Mouse (Mus musculus) midbrain, embryonic 11.5 days (tissue): Measurements from ENCODE around the gene Atf2. TPM values are rescaled to one million over a fixed set of nuclear protein-coding genes. Genes with fewer than 3 reads are reported as not detected.

ENCODE experiments used
- ATAC-seq: fragments of 200-750 bp; cut with Nextera tagmentation; 2 replicates; pipeline ENCODE4 v1.8.0; 2017; ENCODE audit warnings: moderate TSS enrichment, moderate library complexity; ENCODE audit not compliant: low FRiP score
- DNase-seq: peaks from one replicate; pipeline ENCODE4 v3.0.0; 2015; ENCODE audit warnings: low spot score; ENCODE audit errors: missing footprints
- H3K27ac ChIP-seq: fragments of 300-500 bp; sonication (generic); 2 replicates; pipeline ENCODE4 v1.5.1; 2014; ENCODE audit warnings: low read depth, low read length
- H3K27me3 ChIP-seq: fragments of 300-500 bp; sonication (generic); 2 replicates; pipeline ENCODE4 v1.6.1; 2014; ENCODE audit warnings: mild to moderate bottlenecking, low read length, moderate library complexity, mixed read lengths; ENCODE audit not compliant: control insufficient read depth, insufficient read depth
- H3K36me3 ChIP-seq: fragments of 300-500 bp; sonication (generic); 2 replicates; pipeline ENCODE4 v1.6.1; 2014; ENCODE audit warnings: mild to moderate bottlenecking, low read length, moderate library complexity, mixed read lengths; ENCODE audit not compliant: control insufficient read depth, insufficient read depth
- H3K4me1 ChIP-seq: fragments of 300-500 bp; sonication (generic); 2 replicates; pipeline ENCODE4 v1.6.1; 2014; ENCODE audit warnings: low read length; ENCODE audit not compliant: control insufficient read depth, insufficient read depth
- H3K4me2 ChIP-seq: fragments of 300-500 bp; sonication (generic); 2 replicates; pipeline ENCODE4 v1.6.1; 2014; ENCODE audit warnings: mild to moderate bottlenecking, moderate library complexity
- H3K4me3 ChIP-seq: fragments of 300-500 bp; sonication (generic); 2 replicates; pipeline ENCODE4 v1.5.1; 2014; ENCODE audit warnings: low read depth, low read length
- H3K9ac ChIP-seq: fragments of 300-500 bp; sonication (generic); 2 replicates; pipeline ENCODE4 v1.6.1; 2014; ENCODE audit warnings: low read length
- H3K9me3 ChIP-seq: fragments of 300-500 bp; sonication (generic); 2 replicates; pipeline ENCODE4 v1.6.1; 2016; ENCODE audit warnings: low read length; ENCODE audit not compliant: control insufficient read depth
- WGBS: fragments of 180-500 bp; shearing (Covaris S2); extraction: QIAGEN DNeasy Blood & Tissue Kit; methylation state at CpG from one replicate; pipeline ENCODE4 v1.1.7; 2014; 5-methylcytosine and 5-hydroxymethylcytosine counted together
- polyA plus RNA-seq: library from polyadenylated mRNA; unstranded; fragments of >200 nt; fragmentation: Nextera tagmentation; extraction: Ambion mirVana; gene quantifications from 2 replicates; pipeline ENCODE4 v1.2.1, GENCODE M21; 2014

Atf2 gene
- 83.3 and 106 TPM in 2 replicates for polyA plus RNA-seq

DNA sequence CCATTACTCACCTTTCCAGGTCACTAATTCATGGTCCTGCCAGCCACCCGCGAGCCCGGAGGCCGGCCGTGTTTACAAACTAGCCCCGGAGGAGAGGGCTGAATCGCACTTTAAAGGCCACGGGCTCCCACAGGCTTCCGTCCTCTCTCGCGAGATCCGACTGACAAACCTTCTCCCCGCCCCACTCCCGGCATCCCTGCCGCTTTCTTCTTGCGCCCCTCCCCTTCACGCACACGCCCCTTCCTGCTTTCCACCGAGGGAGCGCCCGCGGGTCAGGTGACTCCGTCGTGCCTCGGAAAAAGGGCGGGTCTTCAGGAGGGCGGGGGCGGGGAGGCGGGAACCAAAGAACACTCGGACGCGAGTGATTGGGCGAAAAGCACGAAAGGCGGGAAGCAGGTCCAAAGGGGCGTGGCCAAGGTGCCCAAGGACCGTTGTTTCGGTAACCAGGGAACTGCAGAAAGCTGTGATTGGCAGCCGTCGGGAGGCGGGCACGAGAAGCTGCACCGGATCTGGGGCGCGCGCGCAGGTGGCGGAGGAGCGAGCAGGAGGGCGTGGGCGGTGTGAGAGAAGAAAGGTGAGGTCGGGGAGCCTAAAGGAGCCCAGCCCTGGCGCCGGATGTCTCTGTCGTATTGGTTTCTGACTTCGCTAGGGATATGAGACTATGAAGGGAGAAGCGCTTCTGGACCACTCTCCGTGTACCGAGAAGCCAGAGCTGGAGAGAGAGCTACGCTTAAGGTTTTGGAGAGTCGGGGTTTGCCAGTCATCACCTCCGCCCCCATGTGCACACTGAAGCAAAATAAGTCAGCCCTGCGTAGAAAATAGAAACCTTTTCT, at the start of gene Atf2:
Atf2 (minus strand) TSS at position 176 of the 833 bp plus-strand sequence.
- peak within 1 kb of the TSS; percentile 80 for H3K27ac ChIP-seq
- H3K27me3 ChIP-seq, result no peaks in the 10 kb centered on the region
- H3K9me3 ChIP-seq, result no peaks in the 10 kb centered on the region
- peak within 1 kb of the TSS; percentile 94 for H3K9ac ChIP-seq
- DNase-seq, result peak; percentile 99
- H3K36me3 ChIP-seq, result no peaks in the 10 kb centered on the region; the same call in 1 of the 2 replicates
- H3K4me3 ChIP-seq, result peak within 1 kb of the TSS; percentile 76
- 0 out of 2 replicates have a peak, but pooled peaks cover 5% of the 10 kb centered on the region for H3K4me1 ChIP-seq
- ATAC-seq, result peak; percentile 96
- H3K4me2 ChIP-seq, result peak within 1 kb of the TSS; percentile 72
- WGBS, result under 1% methylated on average over 63 of the region's 63 CpGs

DNA sequence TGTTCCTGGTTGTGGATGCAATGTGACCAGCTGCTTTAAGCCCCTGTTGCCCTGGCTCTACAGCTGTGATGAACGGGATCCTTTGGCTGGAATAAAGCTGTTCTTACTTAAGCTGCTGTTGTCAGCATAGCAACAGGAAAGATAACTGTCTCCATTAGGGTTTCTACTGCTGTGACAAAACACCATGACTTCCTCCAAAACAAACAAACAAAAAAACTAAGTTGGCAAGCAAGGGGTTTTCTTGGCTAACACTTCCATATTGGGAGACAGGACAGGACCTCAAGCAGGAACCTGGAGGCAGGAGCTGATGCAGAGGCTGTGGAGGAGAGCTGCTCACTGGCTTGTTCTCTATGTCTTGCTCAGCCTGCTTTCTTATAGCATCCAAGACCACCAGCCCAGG, 48.8 kb upstream of the Atf2 start:
- WGBS, result 58% methylated on average over 1 of the region's 1 CpGs
- Histone ChIP-seq H3K4me1 (no peaks in the 10 kb centered on the region), H3K27ac (no peak overlapping the region), H3K27me3 (no peaks in the 10 kb centered on the region), H3K36me3 (no peaks in the 10 kb centered on the region), H3K4me2 (no peak overlapping the region), H3K9ac (no peak overlapping the region), H3K9me3 (no peaks in the 10 kb centered on the region), H3K4me3 (no peak overlapping the region)
- no peak for DNase-seq
- no peak for ATAC-seq

DNA sequence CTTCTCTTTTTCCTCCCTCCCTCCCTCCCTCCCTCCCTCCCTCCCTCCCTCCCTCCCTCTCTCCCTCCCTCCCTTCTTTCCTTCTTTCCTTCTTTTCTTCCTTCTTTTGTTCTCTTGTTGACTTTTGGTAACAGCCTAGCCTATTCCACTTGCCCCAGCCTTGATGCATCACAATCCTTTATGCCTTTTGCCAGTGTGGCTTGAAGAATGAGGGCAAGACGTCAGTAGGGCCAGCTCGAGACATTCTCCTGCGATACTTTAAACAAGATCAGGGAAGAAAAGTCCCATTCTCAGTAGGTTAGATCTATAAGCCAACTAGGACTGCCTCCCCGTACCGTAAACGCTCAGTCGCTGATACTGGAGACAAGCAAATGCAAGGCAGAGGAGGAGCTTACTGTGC, 48.0 kb upstream of the Atf2 start:
- H3K27me3 ChIP-seq, result no peaks in the 10 kb centered on the region

DNA sequence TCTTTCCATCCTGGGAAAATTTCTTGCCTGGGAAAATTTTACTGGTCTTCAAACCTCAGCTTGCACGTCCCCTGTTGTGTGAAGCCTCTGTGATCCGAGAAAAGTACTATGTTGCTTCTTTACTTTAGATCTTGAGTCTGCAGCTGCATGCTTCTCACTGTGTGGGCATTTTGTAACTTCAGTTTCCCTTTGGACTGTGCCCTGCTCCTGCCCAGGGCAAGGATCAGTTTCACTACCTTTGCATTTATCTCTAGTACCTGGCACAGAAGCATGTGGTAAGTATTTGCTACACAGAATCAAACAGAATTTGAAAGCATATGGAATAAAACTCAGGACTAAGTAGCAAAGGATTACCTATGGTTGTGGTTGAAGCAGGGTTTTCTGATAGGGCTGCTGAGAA, 46.5 kb upstream of the Atf2 start:
- no peaks in the 10 kb centered on the region for H3K4me1 ChIP-seq
- WGBS, result 79% methylated on average over 2 of the region's 2 CpGs
- H3K4me3 ChIP-seq, result no peak overlapping the region
- no peaks in the 10 kb centered on the region for H3K27me3 ChIP-seq
- no peak overlapping the region for H3K9ac ChIP-seq
- DNase-seq, result peak; percentile 19
- no peak overlapping the region for H3K4me2 ChIP-seq
- no peaks in the 10 kb centered on the region for H3K9me3 ChIP-seq
- no peak overlapping the region for H3K27ac ChIP-seq
- no peaks in the 10 kb centered on the region for H3K36me3 ChIP-seq
- ATAC-seq, result no peak

More for the DNA sequence above, 48.0 kb upstream of the Atf2 start:
- Histone ChIP-seq H3K9ac (no peak overlapping the region), H3K9me3 (no peaks in the 10 kb centered on the region), H3K36me3 (no peaks in the 10 kb centered on the region), H3K4me3 (no peak overlapping the region), H3K4me1 (no peaks in the 10 kb centered on the region), H3K27ac (no peak overlapping the region), H3K4me2 (no peak overlapping the region)
- DNase-seq, result peak; percentile 56
- 87% methylated on average over 7 of the region's 7 CpGs for WGBS
- no peak for ATAC-seq

DNA sequence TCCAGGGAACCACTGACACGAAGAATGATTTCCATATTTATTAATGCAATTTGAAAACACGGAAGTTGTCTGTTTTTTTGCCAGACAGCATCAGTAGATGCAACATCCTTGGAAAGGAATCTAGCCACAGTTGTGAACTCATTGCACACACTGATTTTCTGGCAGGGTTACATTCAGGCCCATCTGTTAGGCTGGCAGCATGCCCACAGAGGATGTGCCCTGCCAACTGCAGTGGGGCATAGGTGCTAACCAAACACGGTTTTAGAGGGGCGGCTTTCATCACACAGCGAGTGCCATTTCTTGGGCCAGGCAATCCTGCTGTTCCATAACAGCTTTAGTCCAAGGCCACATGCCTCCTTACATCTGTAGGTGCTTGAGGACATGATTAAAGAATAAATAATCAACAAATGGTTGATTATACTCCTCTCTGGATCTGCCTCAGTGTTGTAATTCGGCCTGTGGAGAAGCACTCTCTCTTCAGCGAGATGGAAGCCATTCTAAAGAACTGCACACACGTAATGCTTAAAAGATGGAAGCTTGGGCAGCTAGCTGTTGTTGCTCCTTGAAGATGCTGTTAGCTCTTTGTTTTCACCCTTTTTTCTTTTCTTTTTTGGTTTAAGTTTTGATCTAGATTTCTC, 40.4 kb upstream of the Atf2 start:
- H3K9ac ChIP-seq, result no peak overlapping the region
- H3K4me1 ChIP-seq, result no peaks in the 10 kb centered on the region
- 89% methylated on average over 8 of the region's 8 CpGs for WGBS
- ATAC-seq (no peak), DNase-seq (peak; percentile 51)
- H3K4me2 ChIP-seq, result no peak overlapping the region
- no peaks in the 10 kb centered on the region for H3K9me3 ChIP-seq
- H3K27ac ChIP-seq, result no peak overlapping the region
- no peaks in the 10 kb centered on the region for H3K36me3 ChIP-seq
- no peak overlapping the region for H3K4me3 ChIP-seq
- no peaks in the 10 kb centered on the region for H3K27me3 ChIP-seq

- DNase-seq (no peak), ATAC-seq (no peak)
- H3K36me3 ChIP-seq, result no peaks in the 10 kb centered on the region
- H3K9me3 ChIP-seq, result no peaks in the 10 kb centered on the region
- H3K27me3 ChIP-seq, result no peaks in the 10 kb centered on the region
- H3K4me3 ChIP-seq, result no peak overlapping the region
- no peaks in the 10 kb centered on the region for H3K4me1 ChIP-seq
- H3K27ac ChIP-seq, result no peak overlapping the region
- H3K4me2 ChIP-seq, result no peak overlapping the region
- no peak overlapping the region for H3K9ac ChIP-seq
These were observed 35.3 kb upstream of the Atf2 start for GRCm38 (mm10) chr2:73927711-73928110.

DNA sequence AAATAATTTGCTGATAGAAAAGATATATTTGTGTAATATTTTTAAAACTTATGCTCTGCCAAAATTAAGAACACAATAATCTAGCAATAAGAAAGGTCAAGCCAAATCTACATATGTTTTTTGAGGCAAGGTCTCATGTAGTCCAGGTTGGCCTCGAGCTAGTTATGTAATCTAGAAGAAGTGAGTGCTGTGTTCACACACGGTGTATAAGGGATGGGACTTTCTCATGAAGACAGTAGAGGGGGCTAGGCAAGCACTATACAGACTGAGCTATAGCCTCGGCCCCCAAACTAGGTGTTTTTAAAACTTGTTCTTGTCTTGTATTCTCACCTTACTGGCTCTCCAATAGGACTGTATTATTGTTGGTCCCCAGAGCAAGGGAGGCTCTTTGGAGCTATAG, 33.1 kb upstream of the Atf2 start:
- DNase-seq (peak; percentile 62), ATAC-seq (no peak)
- Histone ChIP-seq H3K9ac (no peak overlapping the region), H3K27ac (no peak overlapping the region), H3K4me1 (no peaks in the 10 kb centered on the region), H3K36me3 (no peaks in the 10 kb centered on the region), H3K9me3 (no peaks in the 10 kb centered on the region), H3K4me3 (no peak overlapping the region), H3K27me3 (no peaks in the 10 kb centered on the region), H3K4me2 (no peak overlapping the region)
- 74% methylated on average over 3 of the region's 3 CpGs for WGBS

DNA sequence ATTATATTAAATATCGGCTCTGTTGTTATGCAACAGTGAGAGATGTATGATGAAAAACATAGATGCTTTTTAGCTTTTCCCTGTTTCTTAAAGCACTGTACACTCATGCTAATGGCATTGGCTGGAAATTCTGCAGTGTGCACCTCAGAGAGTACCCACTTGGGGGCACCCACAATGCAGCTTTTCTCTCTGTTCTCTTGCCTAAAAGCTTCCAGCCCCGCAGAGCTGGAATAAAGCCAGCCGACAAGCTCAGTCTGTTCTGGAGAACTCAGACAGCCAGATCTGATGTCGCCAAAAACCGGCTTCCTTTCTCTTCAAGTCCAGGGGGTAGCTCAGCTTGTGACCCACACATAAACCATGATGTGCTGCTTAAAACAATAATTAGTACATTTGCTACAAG, 32.6 kb upstream of the Atf2 start:
- H3K9ac ChIP-seq, result no peak overlapping the region
- no peak overlapping the region for H3K4me2 ChIP-seq
- H3K27me3 ChIP-seq, result no peaks in the 10 kb centered on the region
- ATAC-seq (peak; percentile 58; the same call in 1 of the 2 replicates), DNase-seq (peak; percentile 62)
- H3K4me1 ChIP-seq, result no peaks in the 10 kb centered on the region
- H3K4me3 ChIP-seq, result no peak overlapping the region
- no peak overlapping the region for H3K27ac ChIP-seq
- H3K36me3 ChIP-seq, result no peaks in the 10 kb centered on the region
- 29% methylated on average over 5 of the region's 5 CpGs for WGBS
- H3K9me3 ChIP-seq, result no peaks in the 10 kb centered on the region

- Histone ChIP-seq H3K27ac (no peak overlapping the region), H3K4me1 (no peaks in the 10 kb centered on the region), H3K36me3 (no peaks in the 10 kb centered on the region), H3K27me3 (no peaks in the 10 kb centered on the region), H3K4me3 (no peak overlapping the region), H3K4me2 (no peak overlapping the region), H3K9ac (no peak overlapping the region), H3K9me3 (no peaks in the 10 kb centered on the region)
- DNase-seq (no peak), ATAC-seq (no peak)
- WGBS, result 77% methylated on average over 7 of the region's 7 CpGs
These were observed 27.2 kb upstream of the Atf2 start for GRCm38 (mm10) chr2:73919642-73920041.
